Mouse (Mus musculus) liver, adult 2 months (tissue): Measurements from ENCODE around the gene Zfp185.

Experiments
- CTCF ChIP-seq: fragments of 200-500 bp; IDR thresholded peaks from 2 replicates; pipeline ENCODE4 v1.5.1; 2011; ENCODE audit warnings: low read depth, low read length, control low read depth
- POLR2A ChIP-seq: fragments of 200-500 bp; IDR thresholded peaks from 2 replicates; pipeline ENCODE4 v1.6.1; 2011; ENCODE audit warnings: low read length, control low read depth; ENCODE audit not compliant: insufficient read depth; ENCODE audit errors: extremely low read depth

DNA sequence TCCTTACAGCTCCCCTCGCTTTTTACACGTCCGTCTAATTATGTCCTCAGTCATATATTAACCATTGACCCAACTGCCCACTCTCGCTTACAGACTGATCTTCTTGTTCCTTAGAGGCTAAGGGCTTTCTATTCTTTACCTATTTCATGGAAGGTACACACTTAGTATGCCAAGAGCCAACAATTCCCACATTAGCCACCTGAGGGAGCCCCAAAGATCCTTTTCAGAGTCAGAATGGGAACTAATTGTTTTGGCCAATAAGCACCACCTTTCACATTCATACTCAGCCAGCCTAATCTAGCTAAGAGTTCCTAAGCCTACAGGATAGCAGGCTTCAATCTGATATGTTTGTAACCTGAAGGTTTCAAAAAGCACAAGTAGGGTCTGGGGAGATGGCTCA, 26.7 kb upstream of the Zfp185 start:
- no peak for TF ChIP-seq POLR2A
- TF ChIP-seq CTCF, result no peak
